Mouse (Mus musculus) adrenal gland, postnatal 14 days (tissue): ENCODE data around the gene Hdac4. TPM values are rescaled to one million over a fixed set of nuclear protein-coding genes. Genes with fewer than 3 reads are reported as not detected.

Experiments
- DNase-seq: peaks from one replicate; pipeline ENCODE4 v3.0.0; 2021; ENCODE audit warnings: mixed read lengths
- total RNA-seq: library from RNA; stranded (reverse); gene quantifications from 2 replicates; pipeline ENCODE4 v1.2.3, GENCODE M21; 2021

The Hdac4 gene
- total RNA-seq, 1 experiment from 2014 or later = 70.1 TPM

- DNase-seq = peak; percentile 83
These were observed 64.9 kb downstream of the Hdac4 start for GRCm38 (mm10) chr1:92130470-92131100.

GRCm38 (mm10) chr1:92129751-92130150 is 65.7 kb downstream of the Hdac4 start:
- DNase-seq = no peak

GRCm38 (mm10) chr1:92127785-92128184 is 67.7 kb downstream of the Hdac4 start:
- no peak for DNase-seq

- DNase-seq = no peak
These were observed 68.1 kb downstream of the Hdac4 start for GRCm38 (mm10) chr1:92127366-92127765.

- peak; percentile 1 for DNase-seq
These were observed 70.8 kb downstream of the Hdac4 start for GRCm38 (mm10) chr1:92124497-92125201.

GRCm38 (mm10) chr1:92119303-92119702 is 76.2 kb downstream of the Hdac4 start:
- no peak for DNase-seq

- DNase-seq = no peak
These were observed 77.9 kb downstream of the Hdac4 start for GRCm38 (mm10) chr1:92117597-92117996.

GRCm38 (mm10) chr1:92116169-92116568 is 79.3 kb downstream of the Hdac4 start:
- no peak for DNase-seq

- DNase-seq = no peak
These were observed 81.4 kb downstream of the Hdac4 start for GRCm38 (mm10) chr1:92114091-92114490.

- DNase-seq = no peak
These were observed 82.1 kb downstream of the Hdac4 start for GRCm38 (mm10) chr1:92113243-92114009.

GRCm38 (mm10) chr1:92112591-92112990 is 82.9 kb downstream of the Hdac4 start:
- no peak for DNase-seq

- no peak for DNase-seq
These were observed 83.9 kb downstream of the Hdac4 start for GRCm38 (mm10) chr1:92111551-92111950.

GRCm38 (mm10) chr1:92111026-92111425 is 84.5 kb downstream of the Hdac4 start:
- DNase-seq = no peak

- no peak for DNase-seq
These were observed 86.3 kb downstream of the Hdac4 start for GRCm38 (mm10) chr1:92109221-92109620.

- no peak for DNase-seq
These were observed 86.9 kb downstream of the Hdac4 start for GRCm38 (mm10) chr1:92108556-92108955.

- DNase-seq = no peak
These were observed 87.5 kb downstream of the Hdac4 start for GRCm38 (mm10) chr1:92107996-92108395.

- DNase-seq = no peak
These were observed 88.0 kb downstream of the Hdac4 start for GRCm38 (mm10) chr1:92107521-92107920.

- DNase-seq = no peak
These were observed 88.9 kb downstream of the Hdac4 start for GRCm38 (mm10) chr1:92106486-92107160.

GRCm38 (mm10) chr1:92104718-92105117 is 90.8 kb downstream of the Hdac4 start:
- no peak for DNase-seq

GRCm38 (mm10) chr1:92103971-92104370 is 91.5 kb downstream of the Hdac4 start:
- no peak for DNase-seq

GRCm38 (mm10) chr1:92103377-92103776 is 92.1 kb downstream of the Hdac4 start:
- DNase-seq = peak; percentile 35

GRCm38 (mm10) chr1:92102825-92103224 is 92.7 kb downstream of the Hdac4 start:
- DNase-seq = no peak
